Mouse (Mus musculus): Measurements from ENCODE around the gene Tmed6.
"Not testable (repeated sequence)": the region's sequence is repeated elsewhere in the genome, so short reads cannot be mapped to it uniquely, and the experiment has no call there.

The Tmed6 gene

DNA sequence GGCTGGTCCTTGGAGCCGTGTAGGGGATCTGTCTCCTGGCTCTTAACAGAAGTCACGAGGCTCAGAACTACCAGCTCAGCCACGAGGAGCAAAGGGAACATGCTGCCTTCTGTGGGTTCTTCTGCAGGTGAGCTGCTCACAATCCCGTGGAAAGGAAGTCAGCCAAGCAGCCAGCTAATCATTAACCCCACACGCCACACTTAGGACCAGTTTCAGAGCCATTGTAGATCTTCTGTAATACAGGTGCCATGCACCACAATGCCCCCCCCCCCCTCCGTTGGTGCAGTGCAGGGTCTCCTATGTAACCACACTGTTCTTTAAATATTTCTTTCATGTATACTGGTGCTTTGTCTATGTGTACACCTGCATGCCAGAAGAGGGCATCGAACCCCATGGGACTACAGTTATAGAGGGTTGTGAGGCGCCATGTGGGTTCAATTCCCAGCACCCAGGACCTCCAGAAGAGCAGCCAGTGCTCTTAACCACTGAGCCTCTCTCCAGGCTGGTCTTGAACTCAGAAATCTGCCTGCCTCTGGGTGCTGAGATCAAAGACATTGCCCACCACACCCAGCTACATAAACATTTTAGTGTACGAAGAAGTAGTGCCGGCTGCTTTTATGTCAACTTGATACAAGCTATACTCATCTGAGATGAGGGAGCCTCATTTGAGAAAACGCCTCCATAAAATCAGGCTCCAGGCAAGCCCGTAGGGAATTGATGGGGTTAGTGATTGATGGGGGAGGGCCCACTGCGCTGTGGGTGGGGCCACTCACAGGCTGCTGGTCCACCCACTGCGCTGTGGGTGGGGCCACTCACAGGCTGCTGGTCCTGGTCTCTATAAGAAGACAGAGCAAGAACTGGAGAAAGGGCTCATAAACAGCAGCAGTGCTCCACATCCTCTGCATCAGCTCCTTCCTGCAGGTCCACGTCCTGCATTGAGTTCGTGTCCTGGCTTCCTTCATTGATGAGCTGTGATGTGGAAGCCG, at the start of gene Tmed6:
Gene Tmed6, minus strand, starts transcription at position 134 of the 986 bp plus-strand sequence.
- DNase-seq: no peak

DNA sequence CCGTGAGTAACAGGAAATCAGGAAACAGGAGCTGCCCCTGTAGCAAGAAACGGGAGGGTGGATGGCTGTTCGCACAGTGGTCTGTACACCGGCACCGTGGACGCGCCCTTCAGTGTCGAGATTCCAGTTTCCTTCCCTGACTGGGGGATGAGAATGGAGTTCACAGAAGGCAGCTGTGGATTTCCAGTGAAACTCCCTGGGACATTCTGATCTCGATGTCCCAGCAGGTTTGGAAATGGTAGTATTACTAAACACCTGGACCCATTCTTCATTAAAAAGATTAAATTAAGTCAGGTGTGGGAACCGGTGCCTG, 49.5 kb upstream of the Tmed6 start:
- no peak for DNase-seq

DNA sequence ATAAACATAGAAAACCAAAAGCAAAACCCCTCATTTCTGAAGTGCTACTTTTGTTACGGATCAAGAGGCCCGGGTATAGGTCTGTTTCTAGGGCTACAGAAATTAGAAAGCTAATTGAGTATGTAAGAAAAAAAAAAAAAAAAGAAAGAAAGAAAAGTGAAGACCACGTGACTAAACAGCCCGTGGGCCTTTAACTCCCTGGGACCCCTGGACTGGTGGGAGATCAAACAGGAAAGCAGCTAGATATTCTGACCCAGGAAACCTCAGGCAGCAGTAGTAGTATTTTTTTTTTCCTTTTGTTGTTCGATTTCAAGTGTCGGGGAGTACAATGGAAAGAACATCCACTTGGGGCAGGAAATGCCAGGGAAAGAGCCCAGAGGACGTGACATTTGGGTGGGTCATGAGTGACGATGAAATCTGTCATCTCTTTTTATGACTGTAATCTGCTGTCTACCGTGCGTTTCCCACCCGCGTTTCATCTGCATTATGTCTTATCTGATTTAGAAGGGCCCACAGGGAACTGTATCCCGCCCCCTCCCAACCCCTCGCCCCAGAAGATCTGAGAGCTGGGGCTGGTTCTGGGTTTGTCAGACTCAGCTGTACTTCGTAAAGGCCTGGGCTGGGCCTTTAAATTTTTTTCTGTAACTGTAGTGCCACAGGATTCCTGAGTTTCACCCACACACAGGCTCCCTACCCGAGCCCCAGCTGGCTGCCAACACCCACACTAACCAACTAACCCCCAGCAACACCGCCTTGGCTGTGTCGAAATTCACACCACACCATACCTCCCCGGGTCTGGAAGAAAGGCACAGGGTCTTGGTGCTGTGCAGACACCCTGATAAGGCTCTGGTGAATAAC, 48.9 kb upstream of the Tmed6 start:
- DNase-seq: no peak

DNA sequence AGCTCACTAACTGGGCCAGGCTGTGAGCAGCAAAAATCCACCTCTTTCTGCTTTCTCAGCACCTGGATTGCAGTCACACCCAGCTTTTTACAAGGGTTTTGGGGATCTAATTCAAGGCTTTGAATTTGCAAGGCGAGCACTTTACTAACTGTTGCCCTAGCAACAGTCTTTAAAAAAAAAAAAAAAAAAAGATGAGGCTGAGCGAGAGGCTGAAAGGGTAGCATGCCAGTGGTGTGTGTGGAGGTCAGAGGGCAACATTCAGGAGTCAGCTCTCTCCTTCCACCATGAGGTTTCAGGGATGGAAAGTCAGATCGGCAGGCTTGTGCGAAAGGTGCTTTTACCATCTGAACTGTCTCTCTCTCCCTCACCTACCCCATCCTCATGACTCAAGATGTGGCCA, 47.8 kb upstream of the Tmed6 start:
- DNase-seq: no peak

DNA sequence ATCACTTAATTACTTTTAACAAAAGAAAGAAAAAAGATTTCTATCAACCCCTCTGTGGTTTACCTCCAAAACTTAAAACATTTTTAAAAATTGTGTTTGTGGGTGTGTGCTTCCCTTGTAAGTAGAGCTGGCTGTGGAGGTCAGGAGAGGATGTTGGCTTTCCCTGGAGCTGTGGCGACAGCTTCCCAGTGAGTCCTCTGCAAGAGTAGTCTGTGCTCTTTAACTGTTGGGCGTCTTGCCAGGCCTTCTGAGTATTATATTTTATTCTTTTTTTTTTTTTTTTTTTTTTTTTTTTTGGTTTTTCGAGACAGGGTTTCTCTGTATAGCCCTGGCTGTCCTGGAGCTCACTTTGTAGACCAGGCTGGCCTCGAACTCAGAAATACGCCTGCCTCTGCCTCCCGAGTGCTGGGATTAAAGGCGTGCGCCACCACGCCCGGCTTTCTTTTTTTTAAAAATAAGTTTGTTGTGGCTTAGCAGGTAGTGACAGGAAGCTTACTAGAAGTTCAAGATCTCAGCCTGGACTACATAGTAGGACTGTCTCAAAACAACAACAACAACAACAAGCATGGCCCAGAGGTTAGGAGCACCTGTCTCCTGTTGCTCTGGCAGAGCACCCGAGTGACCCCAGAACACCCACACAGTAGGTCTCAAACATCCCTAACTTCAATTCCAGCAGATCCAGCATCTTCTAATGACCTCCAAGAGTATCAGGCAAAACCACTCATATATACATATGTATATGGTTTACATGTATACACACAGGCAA, 46.1 kb upstream of the Tmed6 start:
- DNase-seq: no peak

DNA sequence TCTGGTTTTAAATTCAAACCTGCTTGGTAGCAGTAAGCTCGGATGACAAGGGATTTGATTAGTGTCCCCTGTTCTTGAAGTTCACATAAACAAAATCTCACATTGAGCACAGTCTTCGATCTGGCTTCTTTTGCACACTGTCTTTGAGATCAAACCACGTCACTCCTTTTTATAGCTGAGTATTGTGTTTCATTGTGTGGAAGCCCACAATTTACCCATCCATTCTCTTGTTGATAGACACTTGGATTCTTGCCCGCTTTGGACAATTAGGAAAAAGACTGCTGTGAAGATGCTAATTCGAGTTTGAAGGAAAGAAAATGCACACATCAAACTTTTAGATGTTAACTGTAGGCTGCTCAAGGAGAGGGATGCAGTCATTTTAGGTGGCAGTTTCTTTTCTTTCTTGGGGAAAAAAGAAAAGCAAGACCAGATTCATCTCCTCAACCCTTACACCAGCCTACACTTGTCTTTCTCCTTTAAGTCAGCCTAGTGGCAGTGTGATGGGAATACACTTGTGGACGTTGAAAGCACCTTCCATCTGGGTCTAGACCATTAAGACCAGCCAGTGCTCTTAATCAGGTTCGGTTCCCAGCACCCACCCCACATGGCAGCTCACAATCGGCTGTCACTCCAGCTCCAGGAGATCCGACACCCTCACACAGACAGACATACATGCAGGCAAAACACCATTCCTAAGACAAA, 45.3 kb upstream of the Tmed6 start:
- DNase-seq: no peak

DNA sequence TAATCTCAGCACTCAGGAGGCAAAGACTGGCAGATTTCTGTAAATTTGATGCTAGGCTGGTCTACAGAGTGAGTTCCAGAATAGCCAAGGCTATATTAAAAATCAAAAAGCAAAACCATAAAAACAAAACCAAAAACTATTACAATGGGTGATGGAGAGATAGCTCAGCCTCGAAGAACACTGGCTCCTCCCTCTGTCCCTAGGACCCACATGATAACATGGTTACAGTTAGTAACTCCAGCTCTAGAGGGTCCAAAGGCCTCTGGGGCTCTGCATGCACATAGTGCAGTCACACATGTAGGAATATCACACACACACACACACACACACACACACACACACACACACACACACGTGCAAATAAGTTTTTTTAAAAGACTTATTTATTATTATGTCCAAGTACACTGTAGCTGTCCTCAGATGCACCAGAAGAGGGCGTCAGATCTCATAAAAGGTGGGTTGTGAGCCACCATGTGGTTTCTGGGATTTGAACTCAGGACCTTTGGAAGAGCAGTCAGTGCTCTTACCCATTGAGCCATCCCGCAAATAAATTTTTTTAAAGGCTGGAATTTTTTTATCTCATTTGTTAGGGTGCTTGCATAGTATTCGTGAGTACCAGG, 44.5 kb upstream of the Tmed6 start:
- no peak for DNase-seq

DNA sequence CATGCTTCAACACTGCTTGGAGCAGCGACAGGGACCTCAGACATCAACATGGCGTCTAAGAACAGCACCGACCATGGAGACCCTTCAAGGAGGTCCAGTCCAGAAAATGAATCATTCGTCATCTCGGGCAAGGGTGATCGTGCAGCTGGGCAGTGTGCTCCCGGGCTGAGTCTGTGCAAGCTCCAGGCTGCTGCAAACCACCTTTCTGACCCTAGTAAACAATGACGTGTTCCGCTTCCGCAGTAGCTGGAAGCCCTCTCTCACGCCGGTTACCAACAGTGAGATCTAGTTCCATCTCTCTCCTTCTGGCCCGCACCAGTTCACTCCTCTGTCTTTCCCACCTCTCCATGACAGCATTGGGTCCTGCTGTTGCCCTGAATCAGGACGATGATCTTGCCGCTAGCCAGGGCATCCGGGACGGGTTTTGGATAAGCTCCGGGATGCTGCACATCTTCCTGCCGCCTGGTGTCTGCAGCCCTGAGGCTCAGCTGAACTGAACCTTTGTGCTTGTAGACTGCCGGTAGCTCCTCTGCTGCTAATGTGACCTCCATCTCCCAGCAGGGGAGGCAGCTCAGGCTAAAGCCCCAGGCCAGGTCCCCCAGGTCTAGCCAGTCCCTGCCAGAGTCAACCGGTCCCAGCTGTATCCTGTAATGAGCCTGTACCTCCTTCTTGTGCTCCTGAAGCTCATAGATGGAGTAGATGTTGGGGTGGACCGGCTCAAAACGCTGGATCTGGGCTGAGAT, 43.7 kb upstream of the Tmed6 start:
- no peak for DNase-seq

DNA sequence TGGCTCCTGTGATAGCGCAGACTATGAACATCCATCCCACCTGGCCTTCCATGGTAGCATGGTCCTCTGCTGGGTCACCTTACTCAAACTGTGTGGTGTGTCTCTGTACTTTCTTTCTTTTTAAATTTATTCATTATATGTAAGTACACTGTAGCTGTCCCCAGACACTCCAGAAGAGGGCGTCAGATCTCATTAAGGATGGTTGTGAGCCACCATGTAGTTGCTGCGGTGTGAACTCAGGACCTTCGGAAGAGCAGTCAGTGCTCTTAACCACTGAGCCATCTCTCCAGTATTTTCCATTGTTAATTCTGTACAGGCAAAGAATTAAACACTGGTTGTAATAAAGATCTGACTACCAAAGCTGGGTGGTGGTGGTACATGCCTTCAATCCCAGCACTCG, 42.6 kb upstream of the Tmed6 start:
- not testable (repeated sequence) for DNase-seq

DNA sequence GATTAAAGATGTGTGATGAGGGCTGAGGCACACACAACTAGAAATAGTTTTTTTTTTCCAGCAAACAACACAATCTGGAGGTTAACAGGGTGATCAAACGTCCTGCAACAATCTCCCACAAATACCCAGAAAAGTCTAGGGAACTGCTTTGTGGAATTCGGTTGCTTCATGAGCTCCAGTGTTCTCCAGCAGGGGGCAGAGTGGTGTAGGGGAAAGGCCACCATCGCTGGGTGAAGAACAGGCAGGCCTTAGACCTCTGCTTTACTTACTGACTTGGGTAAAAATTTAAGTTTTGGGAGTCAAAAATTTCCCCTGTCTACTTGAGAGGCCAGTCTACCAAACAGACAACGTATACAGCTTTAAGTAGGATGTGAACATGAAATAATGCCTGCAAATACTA, 39.1 kb upstream of the Tmed6 start:
- DNase-seq: peak; percentile 87 to 91

DNA sequence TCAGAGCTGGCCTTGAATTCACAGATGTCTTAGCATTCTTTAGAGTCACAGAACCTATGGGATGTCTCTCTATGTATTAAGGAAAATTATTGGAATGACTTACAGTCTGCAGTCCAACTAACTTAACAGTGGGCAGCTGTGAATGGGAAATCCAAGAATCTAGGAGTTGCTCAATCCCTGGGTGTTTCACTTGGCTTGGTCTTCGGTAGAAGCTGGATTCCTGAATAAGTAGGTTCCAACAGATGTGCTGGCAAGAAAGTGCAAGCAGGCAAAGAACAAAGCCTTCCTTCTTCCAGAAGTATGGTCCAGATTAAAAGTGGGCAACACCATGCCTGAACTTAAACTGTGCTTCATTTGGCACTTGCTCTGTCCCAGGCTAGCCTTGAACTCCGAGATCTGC, 35.2 kb upstream of the Tmed6 start:
- DNase-seq: no peak

DNA sequence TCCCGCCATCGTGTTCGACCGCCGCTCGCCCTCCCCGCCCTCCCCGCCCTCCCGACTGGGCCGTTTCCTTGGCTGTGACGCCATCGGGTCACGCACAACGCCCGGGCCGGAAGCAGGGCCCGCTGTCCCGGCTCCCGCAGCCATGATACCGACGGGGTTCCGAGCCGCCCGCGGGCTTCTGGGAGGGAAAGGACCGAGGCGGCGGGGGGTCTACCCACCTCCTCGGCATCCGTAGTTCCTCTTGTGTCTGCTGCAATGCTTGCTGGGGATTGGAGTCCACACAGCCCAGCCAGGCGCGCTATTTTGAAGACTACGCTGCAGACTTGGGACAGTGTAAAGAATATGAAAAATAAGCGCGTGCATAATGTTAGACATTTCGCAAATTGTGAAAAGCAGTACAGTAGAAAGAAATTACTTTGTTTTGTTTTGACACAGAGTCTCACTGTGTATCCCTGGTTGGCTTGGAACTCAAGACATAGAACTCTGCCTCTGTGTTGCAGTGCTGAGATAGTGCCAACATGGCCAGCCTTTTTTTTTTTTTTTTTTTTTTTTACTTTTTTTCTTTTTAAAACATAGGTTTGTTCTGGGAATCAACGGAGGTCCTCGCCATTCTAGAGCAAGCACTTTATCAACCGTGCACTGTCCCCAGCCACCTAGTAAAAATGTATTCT, 31.1 kb upstream of the Tmed6 start, which contains the start of gene Terf2:
Gene Terf2, minus strand, starts transcription at position 182 of the 671 bp plus-strand sequence.
- DNase-seq: peak; percentile 99

DNA sequence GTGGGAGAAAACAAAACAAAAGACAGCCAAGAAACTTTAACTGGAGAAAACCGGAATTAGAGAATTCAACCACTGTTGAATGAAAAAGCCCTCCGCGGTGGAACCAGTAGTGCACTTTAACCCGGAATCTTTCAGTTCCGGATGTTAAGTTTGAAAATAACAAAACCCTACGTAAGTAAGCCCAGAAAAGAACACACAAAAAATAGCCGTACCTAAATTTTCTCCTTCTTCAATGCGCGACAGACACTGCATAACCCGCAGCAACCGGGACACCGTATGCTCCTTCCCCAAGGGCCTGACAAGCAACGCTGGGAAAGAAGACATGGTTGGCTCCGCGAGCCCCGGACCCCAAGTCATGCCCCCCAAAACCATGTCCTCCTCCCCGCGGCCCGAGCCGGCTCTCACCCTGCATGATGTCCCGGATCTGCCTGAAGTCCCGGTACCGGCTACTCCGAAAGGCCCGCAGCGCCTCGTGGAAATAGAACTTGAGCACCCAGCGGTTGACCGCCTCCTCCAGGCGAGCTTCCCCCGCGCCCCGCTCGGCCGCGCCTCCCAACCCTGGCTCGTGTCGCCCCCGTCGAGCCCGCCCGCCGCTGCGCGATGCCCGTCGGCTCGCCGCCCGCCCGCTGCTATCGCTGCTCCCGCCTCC, 30.4 kb upstream of the Tmed6 start:
- DNase-seq: no peak

DNA sequence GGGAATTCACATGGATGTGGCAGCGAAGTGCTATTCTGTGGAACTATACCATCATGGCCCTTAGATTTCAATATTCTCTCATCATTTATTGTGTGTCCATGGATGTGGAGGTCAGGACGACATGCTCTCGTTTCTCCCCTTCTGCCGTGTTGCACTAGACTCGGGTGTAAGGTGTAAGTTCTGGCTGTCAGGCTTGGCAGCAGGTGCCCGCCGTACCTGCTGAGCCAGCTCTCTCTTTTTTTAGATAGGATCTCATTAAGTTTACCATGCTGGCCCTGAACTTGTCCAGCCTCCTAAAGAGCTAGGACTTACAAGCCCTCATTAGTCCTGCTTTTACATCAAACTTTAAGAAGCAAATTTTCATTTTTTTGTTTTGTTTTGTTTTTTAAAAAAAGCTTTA, 25.1 kb upstream of the Tmed6 start:
- no peak for DNase-seq

DNA sequence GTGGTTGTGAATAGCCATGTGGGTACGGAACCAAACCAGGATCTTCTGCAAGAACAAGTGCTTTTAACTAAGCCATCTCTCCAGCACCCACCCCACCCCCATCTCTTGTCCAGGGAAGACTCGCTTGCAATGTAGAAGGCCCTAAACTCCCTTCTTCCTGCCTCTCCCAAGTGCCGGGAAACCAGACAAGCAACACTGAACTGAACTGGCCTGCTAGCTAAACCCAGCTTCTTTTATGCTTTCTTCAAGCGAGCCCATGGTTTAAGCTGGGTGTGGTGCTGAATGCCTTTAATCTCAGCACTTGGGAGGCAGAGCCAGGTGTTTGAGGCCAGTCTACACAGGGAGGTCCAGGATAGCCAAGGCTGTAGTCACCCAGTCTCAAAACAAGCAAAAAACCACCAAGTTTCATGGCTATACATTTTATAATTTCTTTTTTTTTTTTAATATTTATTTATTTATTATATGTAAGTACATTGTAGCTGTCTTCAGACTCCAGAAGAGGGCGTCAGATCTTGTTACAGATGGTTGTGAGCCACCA, 23.2 kb upstream of the Tmed6 start:
- no peak for DNase-seq

DNA sequence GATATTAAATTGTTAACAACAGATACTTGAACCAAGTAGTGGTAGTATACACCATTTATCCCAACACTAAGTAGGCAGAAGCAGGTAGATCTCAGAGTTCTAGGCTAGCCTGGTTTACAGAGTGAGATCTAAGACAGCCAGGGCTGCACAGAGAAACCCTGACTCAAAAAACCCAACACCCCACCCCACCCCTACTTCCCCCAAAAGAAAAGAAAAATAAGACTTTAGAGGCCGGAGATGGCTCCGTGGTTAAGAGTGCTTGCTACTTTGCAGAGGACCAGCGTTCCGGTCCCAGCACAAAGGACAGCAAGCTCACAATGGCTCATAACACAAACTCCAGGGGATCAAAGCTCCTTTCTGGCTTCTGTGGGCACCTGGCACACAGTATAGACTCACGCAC, 20.6 kb upstream of the Tmed6 start:
- no peak for DNase-seq

DNA sequence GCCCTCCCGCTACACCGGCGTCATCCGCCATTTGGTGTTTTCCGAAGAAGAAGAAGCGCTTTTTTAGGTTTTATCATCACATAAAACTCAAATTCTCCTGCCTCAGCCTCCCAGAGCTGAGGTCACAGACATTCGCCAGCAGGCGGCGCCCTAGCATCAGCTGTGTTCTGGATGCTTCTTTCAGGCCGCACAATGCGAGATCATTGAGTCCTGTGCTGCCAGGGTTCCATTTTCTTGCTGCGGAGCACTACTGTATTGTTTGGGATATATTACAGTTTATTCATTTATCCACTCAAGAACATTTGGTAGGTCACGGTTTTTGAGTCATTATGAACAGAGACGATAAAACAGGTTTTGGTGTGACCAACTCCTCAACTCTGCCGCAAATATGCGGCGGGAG, 19.9 kb upstream of the Tmed6 start:
- peak in 1 of 2 experiments; percentile 12 for DNase-seq

DNA sequence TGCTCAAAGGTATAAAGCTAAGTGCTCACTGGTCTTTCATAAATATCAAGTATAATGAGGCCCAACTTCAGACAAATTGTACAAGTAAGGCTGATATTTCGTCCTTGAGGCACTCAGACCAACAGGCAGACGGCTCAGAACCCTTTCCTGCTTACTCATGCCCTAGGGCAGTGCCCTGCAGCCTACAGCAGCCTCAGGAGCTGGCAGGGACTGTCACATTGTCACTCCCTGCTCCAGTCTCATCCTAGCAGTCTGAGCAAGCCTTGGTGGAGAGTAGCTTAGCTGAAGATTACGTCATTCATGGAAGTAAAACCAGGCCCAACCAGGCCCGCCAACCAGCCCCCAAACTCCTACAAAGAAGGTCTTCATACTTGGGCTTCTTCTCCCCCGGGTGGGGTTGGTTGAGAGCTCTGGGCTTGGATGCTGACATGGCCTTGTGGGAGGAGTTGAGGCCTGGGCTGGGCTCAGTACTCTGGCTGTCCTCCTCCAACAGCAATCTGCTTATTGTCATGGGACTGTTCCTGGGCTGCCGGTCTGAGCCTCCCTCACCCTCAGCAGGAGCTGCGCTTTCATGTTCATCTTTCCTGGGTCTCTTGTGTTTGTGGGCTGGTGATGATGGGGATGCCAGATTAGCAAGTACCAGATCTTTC, 10.9 kb upstream of the Tmed6 start:
- no peak for DNase-seq

DNA sequence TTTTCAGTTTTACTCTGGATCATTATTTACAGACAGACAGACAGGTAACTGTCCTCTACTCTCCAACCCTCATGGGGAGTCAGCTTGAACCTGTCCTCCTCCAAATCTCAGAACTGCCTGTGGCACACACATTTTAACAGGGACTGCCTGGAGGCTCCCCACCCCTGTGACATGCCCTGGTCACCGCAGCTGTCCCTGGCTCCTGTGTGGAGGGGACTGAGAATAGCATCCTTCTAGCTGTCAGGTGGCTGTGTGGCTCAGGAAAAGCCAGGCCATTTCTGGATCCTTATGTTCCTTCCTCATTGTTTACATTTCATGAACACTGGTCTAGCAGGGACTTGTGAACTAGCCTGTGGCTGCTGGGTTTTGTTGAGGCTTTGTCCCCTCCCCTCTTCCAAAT, 8.7 kb upstream of the Tmed6 start:
- DNase-seq: no peak
